Mouse (Mus musculus): ENCODE measurements at regions not wholly inside any gene's neighbourhood (a gene's known extent, or its start where the extent isn't known, plus 50 kb on each side); places are given as distances from the start of the nearest gene placed in this dataset.

GRCm38 (mm10) chr6:93488441-93488955 is 545.2 kb upstream of the Adamts9 start:
- no peak for DNase-seq (ENCODE audit: low spot score)

- no peak for DNase-seq (ENCODE audit: low spot score)
Observed at GRCm38 (mm10) chr6:93478521-93478920, 535.2 kb upstream of the Adamts9 start.

- no peak for DNase-seq (ENCODE audit: low spot score)
Observed at GRCm38 (mm10) chr6:93474981-93475380, 531.7 kb upstream of the Adamts9 start.

GRCm38 (mm10) chr6:93467867-93468266 is 524.6 kb upstream of the Adamts9 start:
- DNase-seq (ENCODE audit: low spot score): no peak

- peak; percentile 32 for DNase-seq (ENCODE audit: low spot score)
Observed at GRCm38 (mm10) chr6:93462861-93463260, 519.6 kb upstream of the Adamts9 start.

GRCm38 (mm10) chr6:93461374-93461773 is 518.1 kb upstream of the Adamts9 start:
- DNase-seq (ENCODE audit: low spot score): no peak

GRCm38 (mm10) chr6:93457613-93458012 is 514.3 kb upstream of the Adamts9 start:
- DNase-seq (ENCODE audit: low spot score): no peak

GRCm38 (mm10) chr6:93456383-93457033 is 513.2 kb upstream of the Adamts9 start:
- DNase-seq (ENCODE audit: low spot score): no peak

- DNase-seq (ENCODE audit: low spot score): no peak
Observed at GRCm38 (mm10) chr6:93445568-93445967, 502.3 kb upstream of the Adamts9 start.

- peak; percentile 50 for DNase-seq (ENCODE audit: low spot score)
Observed at GRCm38 (mm10) chr6:93445124-93445523, 501.8 kb upstream of the Adamts9 start.

GRCm38 (mm10) chr6:93443766-93444557 is 500.7 kb upstream of the Adamts9 start:
- DNase-seq (ENCODE audit: low spot score): no peak

- no peak for DNase-seq (ENCODE audit: low spot score)
Observed at GRCm38 (mm10) chr6:93433446-93433845, 490.2 kb upstream of the Adamts9 start.

GRCm38 (mm10) chr6:93426141-93426540 is 482.8 kb upstream of the Adamts9 start:
- DNase-seq (ENCODE audit: low spot score): peak; percentile 29

GRCm38 (mm10) chr6:93422906-93423305 is 479.6 kb upstream of the Adamts9 start:
- DNase-seq (ENCODE audit: low spot score): no peak

GRCm38 (mm10) chr6:93422253-93422652 is 479.0 kb upstream of the Adamts9 start:
- no peak for DNase-seq (ENCODE audit: low spot score)

GRCm38 (mm10) chr6:93417625-93418024 is 474.3 kb upstream of the Adamts9 start:
- no peak for DNase-seq (ENCODE audit: low spot score)

- DNase-seq (ENCODE audit: low spot score): no peak
Observed at GRCm38 (mm10) chr6:93416006-93416405, 472.7 kb upstream of the Adamts9 start.

GRCm38 (mm10) chr6:93411077-93411452 is 467.8 kb upstream of the Adamts9 start:
- no peak for DNase-seq (ENCODE audit: low spot score)

GRCm38 (mm10) chr6:93410416-93411076 is 467.3 kb upstream of the Adamts9 start:
- no peak for DNase-seq (ENCODE audit: low spot score)

- DNase-seq (ENCODE audit: low spot score): no peak
Observed at GRCm38 (mm10) chr6:93398551-93398950, 455.3 kb upstream of the Adamts9 start.

- no peak for DNase-seq (ENCODE audit: low spot score)
Observed at GRCm38 (mm10) chr6:93397074-93397473, 453.8 kb upstream of the Adamts9 start.

GRCm38 (mm10) chr6:93395952-93396351 is 452.7 kb upstream of the Adamts9 start:
- DNase-seq (ENCODE audit: low spot score): no peak

- DNase-seq (ENCODE audit: low spot score): peak; percentile 57
Observed at GRCm38 (mm10) chr6:93395296-93395695, 452.0 kb upstream of the Adamts9 start.
